Mouse (Mus musculus) megakaryocyte progenitor cell, adult 5-6 weeks (primary cell): ENCODE results near the gene C530025M09Rik. TPM values are rescaled to one million over a fixed set of nuclear protein-coding genes. Genes with fewer than 3 reads are reported as not detected.

Experiments used
- ATAC-seq: replicated peaks from 2 replicates; pipeline ENCODE4 v1.8.0; 2016; ENCODE audit warnings: mild to moderate bottlenecking, moderate TSS enrichment, inconsistent platforms; ENCODE audit not compliant: poor library complexity
- total RNA-seq, 2 experiments: library from RNA; stranded (forward) in 1 of 2; stranded (reverse) in 1 of 2; fragments of 157-497, 149-512 nt in 1 of 2; fragments of 200-1000 nt in 1 of 2; gene quantifications; 2 replicates each; pipeline versions ENCODE4 v1.2.3 to v1.2.4; 2015 to 2017

The C530025M09Rik gene
- total RNA-seq, 2 experiments from 2014 or later = not detected

- no peak for ATAC-seq
These were observed 25.8 kb downstream of the C530025M09Rik start for GRCm38 (mm10) chr2:149805256-149805655.

- ATAC-seq = no peak
These were observed 26.3 kb downstream of the C530025M09Rik start for GRCm38 (mm10) chr2:149804599-149805140.

DNA sequence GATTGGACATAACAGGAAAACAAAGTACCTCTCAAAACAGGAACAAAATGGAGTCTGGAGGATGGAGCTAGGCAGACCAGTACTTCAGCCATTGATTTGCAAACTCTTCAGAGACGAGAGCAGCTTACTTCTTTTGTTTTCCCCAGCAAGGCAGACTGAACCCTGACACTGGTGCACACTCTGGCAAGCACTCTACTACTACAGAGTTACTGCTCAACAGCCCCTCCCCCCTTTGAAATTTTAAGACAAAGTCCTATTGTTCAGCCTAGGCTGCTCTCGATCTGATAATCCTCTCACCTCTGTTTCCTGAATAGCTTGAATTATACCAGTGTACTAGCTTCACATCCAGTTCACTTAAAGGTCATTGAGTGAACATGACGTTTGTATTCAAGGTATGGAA, 32.4 kb downstream of the C530025M09Rik start:
- ATAC-seq = no peak

Other genes with a start within 250 kb of the C530025M09Rik start
- gene Syndig1, start 2.0 kb downstream of the C530025M09Rik start, total RNA-seq (2015) = not detected in 2 replicates
- not detected in 2 replicates for gene Syndig1, start 2.0 kb downstream of the C530025M09Rik start, total RNA-seq (2017)